Mouse (Mus musculus) layer of hippocampus, adult 11-12 months (tissue): ENCODE measurements at regions not wholly inside any gene's neighbourhood (a gene's known extent, or its start where the extent isn't known, plus 50 kb on each side); places are given as distances from the start of the nearest gene placed in this dataset.
A peak's percentile ranks its signal among the peaks of the same experiment; 100 is the strongest.

ENCODE experiments used
- DNase-seq: peaks from one replicate; pipeline ENCODE4 v3.0.0; 2022; ENCODE audit warnings: low spot score

- no peak for DNase-seq
Measured at GRCm38 (mm10) chr4:56686141-56686540, 53.7 kb upstream of the Gm26657 start.

- DNase-seq = no peak
Measured at GRCm38 (mm10) chr4:56685696-56686095, 54.2 kb upstream of the Gm26657 start.

- peak; percentile 87 for DNase-seq
Measured at GRCm38 (mm10) chr4:56685123-56685522, 54.7 kb upstream of the Gm26657 start.

GRCm38 (mm10) chr4:56684031-56684430 lies 55.8 kb upstream of the Gm26657 start:
- no peak for DNase-seq

- DNase-seq = no peak
Measured at GRCm38 (mm10) chr4:56681121-56681520, 58.7 kb upstream of the Gm26657 start.

- DNase-seq = no peak
Measured at GRCm38 (mm10) chr4:56673868-56674267, 66.0 kb upstream of the Gm26657 start.

- no peak for DNase-seq
Measured at GRCm38 (mm10) chr4:56664921-56665320, 74.9 kb upstream of the Gm26657 start.

- no peak for DNase-seq
Measured at GRCm38 (mm10) chr4:56661816-56662215, 78.1 kb upstream of the Gm26657 start.

GRCm38 (mm10) chr4:56657046-56657445 lies 82.8 kb upstream of the Gm26657 start:
- DNase-seq = no peak

- peak; percentile 64 for DNase-seq
Measured at GRCm38 (mm10) chr4:56654327-56654726, 85.5 kb upstream of the Gm26657 start.

- no peak for DNase-seq
Measured at GRCm38 (mm10) chr4:56652819-56653218, 87.1 kb upstream of the Gm26657 start.

- no peak for DNase-seq
Measured at GRCm38 (mm10) chr4:56649731-56650130, 90.1 kb upstream of the Gm26657 start.

GRCm38 (mm10) chr4:56643999-56644962 lies 95.6 kb upstream of the Gm26657 start:
- DNase-seq = peak; percentile 34

GRCm38 (mm10) chr4:56643491-56643890 lies 96.4 kb upstream of the Gm26657 start:
- no peak for DNase-seq

GRCm38 (mm10) chr4:56639709-56640108 lies 100.2 kb upstream of the Gm26657 start:
- no peak for DNase-seq

GRCm38 (mm10) chr4:56638704-56639478 lies 101.0 kb upstream of the Gm26657 start:
- DNase-seq = no peak

GRCm38 (mm10) chr4:56636265-56636664 lies 103.6 kb upstream of the Gm26657 start:
- DNase-seq = no peak

- DNase-seq = no peak
Measured at GRCm38 (mm10) chr4:56633528-56633927, 106.3 kb upstream of the Gm26657 start.

GRCm38 (mm10) chr4:56630251-56630650 lies 109.6 kb upstream of the Gm26657 start:
- DNase-seq = peak; percentile 28

- DNase-seq = no peak
Measured at GRCm38 (mm10) chr4:56627206-56627605, 112.7 kb upstream of the Gm26657 start.

GRCm38 (mm10) chr4:56621782-56622181 lies 118.1 kb upstream of the Gm26657 start:
- DNase-seq = peak; percentile 17

- DNase-seq = no peak
Measured at GRCm38 (mm10) chr4:56621356-56621755, 118.5 kb upstream of the Gm26657 start.

GRCm38 (mm10) chr4:56620628-56621027 lies 119.2 kb upstream of the Gm26657 start:
- DNase-seq = no peak
